Mouse (Mus musculus) forelimb bud, embryonic 11.5 days (tissue): ENCODE measurements around the gene Cisd1.

Experiments
- DNase-seq: peaks from one replicate; pipeline ENCODE4 v3.0.0-alpha.2; 2012; ENCODE audit warnings: low read depth, low spot score

Cisd1 gene

DNA sequence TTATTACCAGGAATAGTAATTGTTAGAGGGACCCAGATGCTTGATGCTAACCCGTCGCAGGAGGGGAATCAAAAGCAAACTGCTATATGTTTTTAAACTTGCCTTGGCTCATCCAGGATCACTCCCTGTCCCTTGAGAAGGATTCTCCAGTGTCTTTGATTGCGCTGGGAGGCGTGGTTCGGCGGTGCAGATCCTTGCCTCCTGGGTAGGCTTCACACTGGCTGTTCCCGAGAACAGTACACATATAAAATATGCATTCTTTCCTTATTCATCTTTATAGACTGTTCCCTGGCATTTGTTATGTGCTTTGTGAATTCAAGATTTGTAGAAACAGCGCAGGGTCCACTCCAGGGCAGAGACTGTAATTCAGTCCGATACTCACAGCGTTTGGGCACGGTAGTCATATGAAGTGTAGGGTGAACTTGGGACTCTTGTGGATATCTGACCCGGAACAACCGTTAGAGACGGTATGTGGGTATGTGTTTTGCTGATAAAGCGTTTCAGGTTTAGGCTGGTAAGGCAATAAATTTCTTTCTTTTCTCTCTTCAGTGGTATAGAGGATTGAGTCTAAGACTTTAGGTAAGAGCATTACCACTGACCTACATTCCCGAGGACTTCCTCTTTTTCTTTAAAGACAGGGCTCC, 4.0 kb upstream of the Cisd1 start:
- no peak for DNase-seq

GRCm38 (mm10) chr10:71347964-71348636, 3.3 kb upstream of the Cisd1 start:
- DNase-seq: no peak

GRCm38 (mm10) chr10:71347509-71347949, 2.8 kb upstream of the Cisd1 start, which contains the start of gene Ipmk:
Gene Ipmk, plus strand, starts transcription at chr10:71347763.
- peak; percentile 96 for DNase-seq

DNA sequence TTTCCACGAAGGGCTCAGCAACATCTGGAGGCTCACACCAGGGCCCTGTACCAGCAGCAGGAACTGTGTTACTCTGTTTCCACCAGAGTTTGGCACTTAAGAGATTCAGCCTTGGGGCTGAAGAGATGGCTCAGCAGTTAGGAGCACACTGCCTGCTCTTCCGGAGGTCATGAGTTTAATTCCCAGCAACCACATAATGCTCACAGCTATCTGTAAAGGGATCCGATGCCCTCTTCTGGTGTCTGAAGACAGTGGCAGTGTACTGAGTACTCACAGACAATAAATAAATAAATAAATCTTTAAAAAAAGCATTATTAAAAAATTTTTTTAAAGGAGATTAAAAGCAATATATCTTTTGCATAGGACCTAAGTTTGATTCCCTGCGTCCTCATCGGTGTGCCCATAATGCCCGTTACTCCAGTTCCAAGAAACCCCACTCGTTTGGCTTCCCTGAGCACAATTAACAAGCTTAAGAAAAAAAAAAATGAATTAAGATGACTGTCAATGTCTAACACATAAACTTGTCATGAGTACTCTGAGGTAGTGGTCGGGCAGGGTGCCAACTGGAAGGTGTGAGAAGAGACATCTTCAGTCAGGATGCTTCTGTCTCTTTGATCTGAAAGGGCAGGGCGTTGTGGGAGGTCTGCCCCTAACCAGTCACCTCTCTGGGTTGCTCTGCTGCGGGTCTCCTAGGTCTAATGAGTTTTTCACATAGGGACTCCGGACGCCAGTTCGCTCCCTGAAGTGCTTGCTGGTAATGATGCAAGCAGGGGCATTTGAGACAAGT, 2.2 kb upstream of the Cisd1 start:
- no peak for DNase-seq

- no peak for DNase-seq
These were observed 1.4 kb upstream of the Cisd1 start for GRCm38 (mm10) chr10:71346106-71346505.

- no peak for DNase-seq
These were observed 1.0 kb downstream of the Cisd1 start for GRCm38 (mm10) chr10:71343567-71344265.

DNA sequence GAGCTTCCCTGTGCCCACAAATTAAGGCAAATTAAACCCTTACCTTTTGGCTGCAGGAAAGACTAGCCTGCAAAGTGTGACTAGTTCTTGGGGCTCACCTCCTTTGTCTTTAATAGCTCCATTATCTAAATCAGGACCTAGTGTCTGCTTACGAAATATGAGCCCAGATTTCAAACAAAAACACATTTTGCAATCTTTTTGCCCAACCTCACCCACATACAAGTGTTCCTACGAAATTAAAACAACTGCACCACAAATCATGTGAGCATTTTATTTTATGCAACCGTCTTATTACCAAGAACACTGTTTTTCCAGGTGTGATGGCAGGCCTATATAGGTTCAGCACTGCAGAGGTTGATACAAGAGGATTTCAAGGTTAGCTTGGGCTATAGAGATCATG, 1.6 kb downstream of the Cisd1 start:
- no peak for DNase-seq

DNA sequence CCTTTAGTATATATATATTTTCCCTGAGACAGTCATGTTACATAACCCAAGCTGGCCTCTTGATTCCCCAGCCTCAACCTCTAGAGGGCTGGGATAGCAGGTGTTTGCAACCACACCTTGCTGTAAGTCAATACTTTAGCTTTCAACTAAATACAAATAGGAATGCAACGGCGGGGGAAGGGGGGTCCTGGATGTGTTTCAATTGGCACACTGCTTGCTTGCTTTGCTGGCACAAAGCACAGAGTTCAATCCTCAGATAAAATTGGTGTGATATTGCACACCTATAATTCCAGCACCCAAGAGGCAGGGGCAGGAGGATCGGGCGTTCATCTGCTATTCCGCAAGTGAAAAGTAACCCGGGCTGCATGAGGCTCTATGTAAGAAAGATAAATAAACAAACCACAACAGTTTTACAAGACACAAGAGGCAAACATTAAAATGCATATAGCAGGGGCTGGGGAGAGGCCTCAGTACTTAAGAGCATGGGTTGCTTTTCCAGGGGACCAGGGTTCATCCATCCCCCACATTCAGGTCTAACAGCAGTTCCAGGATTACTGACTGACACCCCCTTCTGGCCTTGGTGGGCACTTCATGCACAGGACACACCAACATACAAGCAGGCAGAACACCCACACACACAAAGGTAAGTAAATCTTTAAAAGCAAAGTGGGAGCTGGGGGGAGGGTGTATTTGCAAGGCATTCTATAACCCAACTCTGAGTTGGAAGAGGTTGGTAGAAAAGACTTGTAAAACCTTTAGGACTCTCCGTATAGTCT, 2.5 kb downstream of the Cisd1 start:
- no peak for DNase-seq

- no peak for DNase-seq
These were observed 3.5 kb downstream of the Cisd1 start for GRCm38 (mm10) chr10:71341290-71341689.

GRCm38 (mm10) chr10:71340195-71340594, 4.6 kb downstream of the Cisd1 start:
- no peak for DNase-seq

DNA sequence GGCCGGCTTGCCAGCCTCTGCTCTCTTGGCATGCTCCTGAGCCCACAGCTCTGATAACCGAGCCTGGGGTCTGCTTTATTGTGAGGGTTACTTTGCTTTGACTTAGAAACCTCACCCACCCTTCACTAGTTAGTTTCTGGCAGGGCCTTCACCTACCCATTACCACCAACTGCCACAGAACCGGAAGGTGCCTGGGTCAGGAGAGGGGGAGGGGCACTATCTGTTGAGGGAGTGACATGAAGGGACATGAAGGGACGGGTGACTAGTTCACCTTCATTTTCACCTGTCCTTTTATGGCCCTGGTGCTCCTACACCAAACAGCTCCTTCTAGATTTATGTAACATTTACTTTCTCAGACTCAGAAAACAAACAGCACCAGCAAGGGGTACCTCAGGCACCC, 5.3 kb downstream of the Cisd1 start:
- no peak for DNase-seq

- no peak for DNase-seq
These were observed 6.4 kb downstream of the Cisd1 start for GRCm38 (mm10) chr10:71338156-71338905.

DNA sequence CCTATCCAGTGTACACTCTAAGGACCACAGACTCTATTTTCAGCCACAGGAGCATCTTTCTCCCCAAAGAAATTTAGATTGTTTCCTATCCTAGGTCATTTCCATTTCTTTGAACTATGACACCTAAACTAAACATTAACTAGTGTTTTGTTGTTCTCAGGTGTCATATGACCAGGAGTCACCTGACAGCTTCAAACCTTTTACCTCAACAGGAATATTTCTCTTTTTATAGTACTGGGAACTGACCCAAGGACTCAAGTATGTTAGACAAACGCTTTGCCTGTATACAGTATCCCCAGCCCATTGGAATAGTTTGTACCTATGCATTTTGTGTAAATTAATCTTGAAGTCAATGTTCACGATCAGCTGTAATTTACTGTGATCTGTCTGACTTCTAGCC, 7.0 kb downstream of the Cisd1 start:
- DNase-seq: no peak

DNA sequence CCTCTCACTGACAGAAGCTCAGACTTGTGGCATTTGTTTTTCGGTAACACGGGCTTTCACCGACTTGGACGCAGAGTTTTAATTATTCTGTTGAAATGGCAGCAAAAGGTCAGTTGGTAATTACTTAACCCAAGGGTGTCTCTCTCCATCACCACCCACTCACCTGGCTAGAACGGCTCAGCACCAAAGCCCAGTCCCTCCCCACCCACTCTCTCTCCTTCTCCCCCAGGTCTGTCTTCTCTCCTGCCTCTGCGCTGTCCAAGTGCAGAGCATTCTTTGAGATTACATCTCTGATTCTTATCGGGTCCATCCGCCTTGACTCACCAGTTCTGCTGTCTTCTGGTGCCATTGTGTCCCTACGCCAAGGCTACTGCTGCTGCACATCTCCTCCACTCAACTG, 11.9 kb downstream of the Cisd1 start:
- no peak for DNase-seq

- DNase-seq: no peak
These were observed 12.4 kb downstream of the Cisd1 start for GRCm38 (mm10) chr10:71332376-71332775.

- DNase-seq: no peak
These were observed 12.8 kb downstream of the Cisd1 start for GRCm38 (mm10) chr10:71331908-71332307.

- DNase-seq: no peak
These were observed 14.7 kb downstream of the Cisd1 start for GRCm38 (mm10) chr10:71330070-71330469.

- no peak for DNase-seq
These were observed 15.5 kb downstream of the Cisd1 start for GRCm38 (mm10) chr10:71329295-71329694.

- DNase-seq: no peak
These were observed 15.9 kb downstream of the Cisd1 start for GRCm38 (mm10) chr10:71328870-71329269.

- no peak for DNase-seq
These were observed 16.4 kb downstream of the Cisd1 start for GRCm38 (mm10) chr10:71328382-71328781.
